Mouse (Mus musculus) retina, postnatal 1 day (tissue): ENCODE measurements around the gene Nppb.

Experiments
- DNase-seq: peaks from one replicate; pipeline ENCODE4 v3.0.0-alpha.2; 2012

The Nppb gene

DNA sequence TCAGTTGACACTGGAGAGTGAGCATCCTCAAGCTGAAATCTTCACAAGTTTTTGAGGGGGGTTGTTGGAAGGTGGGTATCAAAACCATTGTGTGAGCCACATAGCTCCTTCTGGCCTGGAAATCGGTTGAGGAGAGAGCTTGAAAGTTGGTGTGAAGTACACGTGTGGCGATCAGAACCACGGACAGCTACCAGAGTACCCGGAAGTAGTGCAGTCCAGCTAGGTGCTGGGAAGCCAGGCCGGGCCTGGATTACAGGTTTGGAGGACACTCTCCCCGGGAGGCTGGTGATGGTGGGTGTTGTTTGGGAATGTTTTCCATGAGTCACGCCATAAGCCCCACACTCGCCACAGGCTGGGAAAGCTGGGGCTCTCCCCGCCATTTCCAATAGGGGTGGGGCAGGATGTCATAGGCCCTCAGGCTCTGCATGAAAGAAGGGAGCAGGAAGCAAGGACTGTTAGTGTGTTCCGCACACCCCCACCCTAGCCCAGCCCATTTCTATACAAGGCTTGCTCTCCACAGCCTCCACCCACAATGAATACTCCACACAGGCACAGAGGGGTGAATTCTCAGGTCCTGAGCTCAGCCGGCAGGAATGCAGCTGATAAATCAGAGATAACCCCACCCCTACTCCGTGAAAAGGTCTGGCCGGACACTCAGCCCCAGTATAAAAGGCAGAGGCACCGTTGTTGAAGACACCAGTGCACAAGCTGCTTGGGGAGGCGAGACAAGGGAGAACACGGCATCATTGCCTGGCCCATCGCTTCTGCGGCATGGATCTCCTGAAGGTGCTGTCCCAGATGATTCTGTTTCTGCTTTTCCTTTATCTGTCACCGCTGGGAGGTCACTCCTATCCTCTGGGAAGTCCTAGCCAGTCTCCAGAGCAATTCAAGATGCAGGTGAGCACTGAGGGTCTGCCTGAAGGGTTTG is at the start of gene Nppb:
Nppb (plus strand) TSS at position 584 of the 928 bp plus-strand sequence.
- peak; percentile 40 for DNase-seq

GRCm38 (mm10) chr4:147935904-147936303 is 49.7 kb upstream of the Nppb start:
- DNase-seq: no peak

DNA sequence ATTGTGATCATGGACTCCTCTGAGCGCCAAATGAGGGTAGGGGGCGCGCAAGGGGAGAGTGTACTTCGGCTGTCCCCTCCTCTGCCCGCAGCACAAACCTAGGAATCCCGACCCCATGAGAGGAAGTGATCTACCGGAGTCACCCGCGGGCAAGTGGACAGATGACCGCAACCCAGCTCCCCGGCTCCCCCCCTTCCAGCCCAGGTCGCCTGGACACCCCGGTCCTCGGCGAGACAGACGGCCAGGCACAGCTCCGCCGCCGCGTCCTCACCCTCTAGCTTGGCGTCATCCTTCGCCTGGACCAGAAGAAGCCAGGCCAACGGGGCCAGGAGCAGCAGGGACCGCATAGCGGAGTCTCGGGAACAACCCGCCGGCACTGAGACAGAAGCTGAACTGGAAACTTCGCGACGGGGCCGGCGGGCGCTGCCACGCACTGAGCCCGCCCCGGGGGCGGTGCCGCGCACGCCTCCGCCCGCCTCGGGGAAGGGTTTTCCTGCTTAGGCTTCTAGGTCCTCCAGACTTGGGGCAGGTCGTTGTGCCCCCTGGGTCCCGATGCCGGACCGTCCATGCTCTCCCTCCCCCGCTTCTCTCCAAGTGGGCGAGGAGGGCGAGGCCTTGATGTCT is 49.1 kb upstream of the Nppb start, which contains the start of gene Plod1:
Plod1 (minus strand) TSS at position 437 of the 624 bp plus-strand sequence.
- DNase-seq: peak; percentile 80

GRCm38 (mm10) chr4:147937021-147937420 is 48.6 kb upstream of the Nppb start:
- DNase-seq: no peak

DNA sequence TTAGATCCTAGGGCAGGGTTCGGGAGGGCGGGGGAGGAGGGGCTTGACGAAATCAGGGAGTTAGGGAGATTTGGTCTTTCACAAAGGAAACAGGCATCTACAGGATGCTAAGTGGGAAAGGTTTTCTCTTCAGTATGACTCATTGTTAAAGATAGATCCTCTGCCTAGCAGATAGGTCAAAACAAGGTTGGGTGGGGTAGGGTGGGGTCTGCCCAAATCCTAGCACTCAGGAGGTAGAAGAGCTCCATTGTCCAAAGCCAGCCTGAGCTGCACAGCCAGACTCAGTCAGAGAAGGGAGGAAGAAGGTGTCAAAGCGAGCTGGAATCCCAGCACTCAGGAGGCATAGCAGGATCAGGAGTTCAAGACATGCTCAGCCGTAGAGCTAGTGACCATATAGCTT is 48.1 kb upstream of the Nppb start:
- DNase-seq: no peak

DNA sequence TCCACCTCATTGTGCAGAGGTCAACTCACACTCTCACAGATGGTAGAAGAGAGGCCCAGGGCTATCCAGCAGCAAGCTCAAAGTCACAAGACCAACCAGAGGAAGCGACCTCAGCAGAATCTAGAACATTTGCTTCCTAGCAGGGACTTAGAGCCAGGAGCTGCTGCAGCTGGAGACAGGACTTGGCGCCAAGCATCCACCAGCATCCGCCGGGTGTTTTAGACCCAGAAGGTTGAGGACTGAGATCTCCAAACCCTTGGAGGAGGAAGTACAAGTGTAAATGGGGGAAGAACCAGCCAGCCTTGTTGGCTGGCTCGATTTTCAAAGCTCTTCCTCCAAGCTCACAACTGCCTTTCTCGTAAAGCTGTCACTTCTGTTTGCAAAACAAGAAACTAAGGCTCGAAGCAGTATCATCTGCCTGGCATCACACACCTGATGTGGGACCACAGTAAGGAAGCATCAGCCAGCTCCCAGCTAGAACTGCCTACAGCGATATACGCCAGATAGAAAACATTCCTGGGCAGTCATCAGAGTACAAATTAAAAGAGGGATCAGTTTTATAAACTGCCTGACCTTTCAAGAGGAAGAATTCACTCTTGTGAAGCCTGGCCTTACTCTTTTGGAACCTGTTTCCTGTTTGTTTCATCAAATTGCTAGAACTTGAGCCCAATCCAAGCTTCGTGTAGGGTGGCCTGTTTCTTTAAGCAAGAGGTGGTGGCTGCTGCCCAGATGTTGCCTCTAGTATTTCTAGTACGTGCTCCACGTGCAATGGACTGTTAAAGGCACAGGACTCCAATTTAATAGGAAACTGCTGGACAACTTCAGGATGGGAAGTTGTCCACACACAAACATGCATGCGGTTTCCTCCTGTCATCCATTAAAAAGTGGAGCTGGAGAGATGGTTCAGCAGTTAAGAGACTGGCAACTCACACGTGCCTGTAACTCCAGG is 47.2 kb upstream of the Nppb start:
- DNase-seq: no peak

- DNase-seq: peak; percentile 63
Measured at GRCm38 (mm10) chr4:147940111-147940510, 45.5 kb upstream of the Nppb start.

- DNase-seq: peak; percentile 94
Measured at GRCm38 (mm10) chr4:147940576-147941044, 45.0 kb upstream of the Nppb start, which contains the start of gene 2510039O18Rik. 2510039O18Rik (plus strand) TSS chr4:147940895.

DNA sequence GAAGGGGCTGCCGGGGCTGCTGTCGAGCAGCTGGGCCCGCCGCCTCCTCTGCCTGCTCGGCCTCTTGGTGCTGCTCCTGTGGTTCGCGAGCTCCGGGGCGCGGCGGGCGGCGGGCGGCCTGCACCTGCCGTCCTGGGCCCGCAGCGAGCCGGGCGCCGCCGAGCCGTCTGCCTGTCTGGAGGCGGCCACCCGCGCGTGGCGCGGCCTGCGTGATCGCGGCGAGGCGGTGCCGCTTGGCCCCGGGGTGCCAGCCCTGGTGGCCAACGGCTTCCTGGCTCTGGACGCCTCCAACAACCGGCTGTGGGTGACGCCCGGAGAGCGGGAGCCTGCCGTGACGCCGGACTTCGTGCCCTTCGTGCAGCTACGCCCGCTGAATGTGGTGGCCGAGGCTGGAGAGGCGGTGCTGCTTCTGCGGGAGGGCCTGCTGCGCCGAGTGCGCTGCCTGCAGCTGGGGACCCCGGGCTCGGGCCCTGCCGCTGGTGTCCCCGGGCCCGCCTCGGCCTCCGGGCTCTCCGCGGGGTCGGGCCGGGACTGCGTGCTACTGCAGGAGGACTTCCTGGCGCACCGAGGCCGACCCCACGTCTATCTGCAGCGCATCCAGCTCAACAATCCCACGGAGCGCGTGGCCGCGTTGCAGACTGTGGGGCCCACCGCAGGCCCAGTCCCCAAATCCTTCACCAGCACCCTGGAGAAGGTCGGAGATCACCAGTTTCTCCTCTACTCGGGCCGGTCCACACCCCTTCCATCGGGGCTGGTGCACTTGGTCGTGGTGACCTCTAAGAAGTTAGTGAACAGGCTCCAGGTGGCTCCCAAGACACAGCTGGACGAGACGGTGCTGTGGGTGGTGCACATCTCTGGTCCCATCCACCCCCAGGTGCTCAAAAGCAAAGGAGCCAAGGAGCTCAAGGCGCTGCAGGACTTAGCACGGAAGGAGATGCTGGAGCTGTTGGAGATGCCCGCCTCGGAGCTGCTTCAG is 44.3 kb upstream of the Nppb start:
- DNase-seq: peak; percentile 12

GRCm38 (mm10) chr4:147943005-147943404 is 42.6 kb upstream of the Nppb start:
- no peak for DNase-seq

DNA sequence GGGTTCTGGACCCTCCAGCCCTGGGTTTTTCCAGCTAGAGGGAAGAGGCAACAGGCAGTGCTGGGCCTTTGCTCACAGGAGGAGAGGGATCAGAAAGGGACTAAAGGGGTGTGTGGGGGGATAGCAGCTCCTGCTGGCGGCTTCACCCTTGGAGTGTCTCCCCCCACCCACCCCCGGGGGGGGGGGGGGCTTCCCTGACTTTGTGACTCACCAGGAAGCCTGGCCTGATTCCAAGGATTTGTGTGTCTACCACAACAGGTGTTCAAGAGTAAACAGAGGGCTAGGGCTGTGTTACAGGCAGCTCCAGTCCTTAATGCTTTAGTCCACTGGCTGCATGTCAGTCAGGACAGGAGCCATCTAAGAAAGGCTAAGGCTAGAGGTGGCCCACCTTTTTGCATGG is 38.1 kb upstream of the Nppb start:
- DNase-seq: peak; percentile 30

DNA sequence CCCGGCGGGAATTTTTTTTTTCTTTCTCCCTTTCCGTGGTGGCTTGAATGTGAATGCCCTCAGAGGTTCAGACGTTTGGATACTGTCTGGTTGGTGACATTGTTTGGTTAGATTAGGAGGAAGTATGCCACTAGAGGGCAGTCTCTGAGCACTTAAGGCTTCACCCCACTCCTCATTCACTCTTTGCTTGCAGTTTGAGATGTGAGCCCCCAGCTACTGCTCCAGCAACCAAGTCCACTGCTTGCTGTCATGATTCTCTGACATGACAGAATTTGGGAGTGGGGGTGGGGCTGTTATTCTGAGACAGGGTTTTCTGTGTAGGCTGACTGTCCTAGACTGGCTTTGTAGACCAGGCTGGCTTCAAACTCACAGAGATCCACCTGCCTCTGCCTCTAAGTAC is 32.0 kb upstream of the Nppb start:
- peak; percentile 79 for DNase-seq

- DNase-seq: peak; percentile 48
Measured at GRCm38 (mm10) chr4:147957141-147957540, 28.4 kb upstream of the Nppb start.

DNA sequence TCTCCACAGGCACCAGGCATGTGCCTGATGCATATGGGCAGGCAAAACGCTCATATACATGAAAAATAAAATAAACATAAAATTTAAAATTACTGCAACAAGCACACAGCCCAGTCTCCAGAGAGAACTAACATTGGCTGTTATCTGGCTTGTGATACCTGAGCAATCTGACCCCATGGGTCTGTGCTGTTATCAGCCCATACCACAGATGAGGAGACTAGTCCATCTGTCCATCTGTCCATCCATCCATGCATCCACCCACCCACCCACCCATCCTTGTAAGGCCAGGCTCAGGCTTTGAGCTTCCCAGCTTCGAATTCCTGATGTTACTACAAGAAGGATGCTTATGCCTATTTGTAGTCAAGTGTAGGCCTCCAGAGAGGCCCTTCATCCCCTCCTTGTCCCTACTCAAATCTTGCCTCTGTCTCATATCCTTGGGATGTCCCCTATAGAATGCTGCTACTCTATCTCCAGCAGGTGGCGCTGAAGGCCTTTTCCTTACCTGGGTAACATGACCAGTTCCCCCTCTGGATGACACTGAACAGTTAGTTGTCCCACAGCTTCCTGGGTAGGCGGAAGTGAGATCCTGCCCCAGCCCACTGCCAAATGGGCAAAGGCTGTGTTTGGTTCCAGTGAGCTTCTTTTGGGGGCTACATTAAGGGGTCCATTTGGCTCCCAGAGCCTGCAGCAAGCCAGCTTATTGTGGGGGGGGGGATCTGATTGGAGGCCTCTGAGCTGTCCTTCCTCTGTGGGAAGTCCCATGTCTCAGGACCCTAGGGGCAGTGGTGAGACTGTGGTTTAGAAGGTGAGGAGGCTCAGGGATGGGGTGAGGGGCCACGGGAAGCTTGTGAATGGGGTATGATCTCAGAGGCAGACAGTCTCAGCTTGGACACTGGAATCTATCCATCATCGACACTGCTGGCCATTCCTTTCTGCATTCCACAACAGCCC is 25.4 kb upstream of the Nppb start:
- DNase-seq: peak; percentile 89

DNA sequence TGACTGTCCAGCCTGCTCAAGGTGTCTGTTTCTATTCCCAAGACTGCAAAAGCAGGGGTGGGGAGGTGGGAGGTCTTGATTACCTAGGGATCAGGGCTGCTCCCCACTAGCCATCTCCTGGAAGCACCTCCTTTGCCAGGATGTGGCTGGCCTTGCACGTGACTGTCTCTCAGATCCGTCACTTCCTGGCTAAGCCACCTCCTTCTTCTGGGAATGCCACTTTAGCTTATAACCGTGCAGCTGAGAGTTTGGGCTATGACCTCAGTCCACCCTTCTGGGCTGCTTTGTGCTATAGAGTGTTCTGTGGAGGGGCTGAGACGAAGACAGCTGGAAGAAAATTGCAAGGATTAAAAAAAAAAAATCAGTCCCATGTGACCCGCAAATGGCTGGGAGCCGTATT is 22.8 kb upstream of the Nppb start:
- DNase-seq: no peak

DNA sequence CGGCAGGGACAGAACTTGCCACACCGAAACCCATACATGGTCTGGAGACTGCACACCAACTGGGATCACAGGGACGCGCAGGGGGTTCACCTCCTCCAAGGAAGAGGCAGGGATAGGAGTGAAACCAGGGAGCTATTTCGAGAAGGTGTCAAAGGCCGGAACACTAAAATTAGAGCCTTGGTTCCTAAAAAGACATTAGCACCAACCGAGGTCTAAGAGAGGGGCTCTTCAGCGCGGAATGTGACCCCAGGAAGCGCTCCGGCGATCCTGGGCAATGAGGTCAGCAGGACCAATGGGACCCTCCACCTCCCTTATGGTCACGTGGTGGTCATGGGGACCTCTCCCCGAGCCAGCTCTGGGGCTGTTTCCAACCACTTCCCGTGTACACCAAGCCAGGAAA is 22.0 kb upstream of the Nppb start:
- no peak for DNase-seq

DNA sequence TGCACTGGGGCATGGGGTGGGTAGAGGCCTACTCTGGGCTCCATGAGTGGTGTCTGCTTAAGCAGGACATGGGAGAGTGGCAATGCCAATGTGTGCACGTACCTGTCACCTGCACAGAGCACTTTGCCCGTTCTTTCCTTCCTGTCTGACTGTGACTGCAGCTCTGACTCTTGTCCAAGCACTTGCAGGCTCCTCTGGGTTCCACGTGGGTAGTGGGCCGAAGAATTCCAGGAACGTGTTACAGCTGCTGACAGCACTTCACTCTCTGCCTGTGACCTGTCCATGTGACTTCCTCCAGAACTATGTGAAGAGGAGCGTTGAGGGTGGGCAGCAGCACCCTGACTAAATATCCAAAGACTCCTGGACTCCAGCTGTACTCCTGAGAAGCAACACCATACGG is 19.9 kb upstream of the Nppb start:
- DNase-seq: no peak

GRCm38 (mm10) chr4:147968816-147969215 is 16.8 kb upstream of the Nppb start:
- DNase-seq: no peak

DNA sequence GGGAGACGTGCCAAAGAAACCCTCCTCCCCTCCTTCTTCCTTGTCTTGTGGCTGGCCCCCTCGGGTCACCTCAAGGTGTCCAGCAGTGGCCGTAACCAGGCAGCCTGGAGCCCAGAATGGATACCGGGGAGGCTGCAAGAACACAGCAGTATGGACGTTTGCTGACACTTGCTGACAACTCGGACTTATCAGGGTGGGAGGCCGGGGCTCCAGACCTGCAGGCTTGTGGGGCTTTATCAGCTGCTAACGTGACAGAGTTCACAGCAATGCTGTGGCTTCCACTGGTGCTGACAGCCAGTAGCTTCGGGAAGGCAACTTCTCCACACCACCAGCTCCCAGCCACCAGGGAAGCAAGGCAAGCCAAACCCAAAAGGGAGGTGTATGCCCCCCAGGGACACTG is 16.3 kb upstream of the Nppb start:
- no peak for DNase-seq

- no peak for DNase-seq
Measured at GRCm38 (mm10) chr4:147976237-147976636, 9.4 kb upstream of the Nppb start.
